Mouse (Mus musculus) lung, adult 18-20 months (tissue): Measurements from ENCODE around the gene Efcab6.
A peak's percentile ranks its signal among the peaks of the same experiment; 100 is the strongest.

Experiments
- DNase-seq, 2 experiments: peaks; one replicate each; pipeline ENCODE4 v3.0.0; 2022; ENCODE audit warnings: mixed read lengths in 2 of 2

Efcab6 gene

GRCm38 (mm10) chr15:83967802-83968201 is 97.4 kb downstream of the Efcab6 start:
- DNase-seq = no peak

GRCm38 (mm10) chr15:83965126-83965525 is 100.1 kb downstream of the Efcab6 start:
- DNase-seq = no peak

GRCm38 (mm10) chr15:83958376-83958775 is 106.8 kb downstream of the Efcab6 start:
- no peak for DNase-seq

- DNase-seq = no peak
Measured at GRCm38 (mm10) chr15:83956996-83957395, 108.2 kb downstream of the Efcab6 start.

GRCm38 (mm10) chr15:83955948-83956707 is 109.1 kb downstream of the Efcab6 start:
- DNase-seq = peak; percentile 17 to 43

DNA sequence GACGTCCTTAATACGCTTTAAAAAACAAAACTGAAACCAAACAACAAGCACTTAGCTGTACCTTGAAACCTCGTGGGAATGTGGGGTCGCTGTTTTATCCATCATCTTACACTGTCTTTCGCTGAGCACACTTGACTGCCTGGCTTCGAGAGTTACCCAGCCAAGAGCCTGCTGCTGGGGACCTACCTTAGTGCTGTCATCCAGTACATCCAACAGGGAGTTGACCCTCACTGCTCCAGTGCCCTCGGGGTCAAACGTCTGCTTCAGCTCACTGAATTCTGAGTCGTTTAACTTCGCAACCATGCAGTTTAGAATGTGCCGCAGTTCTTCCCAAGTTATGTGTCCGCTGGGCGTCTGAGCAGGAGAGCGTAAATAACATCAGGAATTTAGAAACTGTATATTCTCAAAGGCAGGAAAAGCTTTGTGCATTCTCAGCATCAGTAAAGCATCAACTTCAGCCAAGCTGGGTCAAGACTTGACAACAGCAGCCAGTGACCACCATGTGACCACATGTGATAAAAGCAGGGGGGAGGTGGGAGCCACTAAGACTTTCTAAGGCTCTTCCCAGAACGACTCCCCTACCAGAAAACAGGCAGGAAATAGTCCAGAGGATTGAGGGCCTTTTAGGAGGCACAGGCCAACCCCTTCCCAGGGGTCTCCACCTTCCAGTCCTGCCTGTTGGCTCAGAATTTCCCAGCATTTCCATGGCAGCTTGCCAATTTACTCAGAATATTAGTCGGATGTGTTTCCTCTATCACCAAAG is 115.3 kb downstream of the Efcab6 start:
- DNase-seq = no peak

DNA sequence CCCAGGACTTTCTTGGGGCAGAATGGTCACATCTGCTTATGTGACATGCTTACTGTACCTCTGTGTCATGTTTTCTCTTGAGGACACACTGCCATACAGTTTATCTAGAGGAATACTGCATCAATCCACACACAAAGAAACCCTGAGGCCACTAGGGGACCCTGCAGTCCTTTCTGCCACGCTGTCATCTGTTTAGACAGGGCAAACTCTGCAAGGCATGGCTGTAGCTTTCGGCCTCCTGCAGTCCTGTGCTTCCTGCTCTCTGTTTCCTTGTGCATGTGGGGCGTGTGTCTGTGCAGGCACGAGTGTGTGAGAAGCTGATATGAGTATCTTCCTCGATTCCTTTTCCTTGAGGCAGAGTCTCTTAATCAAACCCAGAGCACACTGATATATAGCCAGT is 125.5 kb downstream of the Efcab6 start:
- DNase-seq = no peak

- DNase-seq = no peak
Measured at GRCm38 (mm10) chr15:83938466-83938865, 126.7 kb downstream of the Efcab6 start.

DNA sequence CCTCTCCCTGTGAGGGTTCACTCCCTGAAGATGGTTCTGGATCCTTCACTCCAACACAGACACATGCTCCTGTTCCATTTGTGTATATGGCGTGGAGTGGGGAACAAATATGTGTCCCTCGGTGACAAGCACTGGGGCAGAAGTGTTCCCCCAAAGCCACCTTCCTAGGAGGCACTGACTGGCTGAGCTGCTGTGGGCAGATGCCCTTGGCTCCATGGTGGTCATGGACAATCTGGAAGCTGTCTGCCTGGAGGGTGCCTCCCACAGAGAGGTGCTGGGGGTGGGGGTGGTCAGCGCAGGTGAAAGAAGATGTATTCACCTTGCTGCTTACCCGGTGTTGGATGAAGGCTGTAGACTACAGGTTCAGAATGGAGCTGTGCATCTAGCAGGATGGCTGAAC is 128.7 kb downstream of the Efcab6 start:
- no peak for DNase-seq

DNA sequence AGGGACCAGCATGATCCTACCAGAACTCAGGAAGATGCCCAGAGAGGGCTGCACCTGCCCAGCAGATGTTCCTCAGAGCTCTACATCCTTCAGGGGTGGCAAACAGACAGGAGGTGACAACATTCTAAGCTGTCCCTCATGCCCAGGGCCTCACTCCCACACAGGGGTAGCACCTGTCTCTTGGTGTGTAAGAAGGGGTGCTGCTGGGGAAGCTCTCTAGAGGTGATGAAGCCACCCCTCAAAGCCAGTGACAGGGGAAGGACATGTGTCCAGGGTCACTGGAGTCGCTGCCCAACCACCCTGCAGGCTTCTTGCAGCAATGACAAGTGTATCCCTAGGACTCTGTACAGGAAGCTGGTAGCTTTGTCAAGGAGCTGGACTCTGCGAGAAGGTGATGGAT is 130.4 kb downstream of the Efcab6 start:
- DNase-seq = no peak

GRCm38 (mm10) chr15:83925338-83925737 is 139.8 kb downstream of the Efcab6 start:
- no peak for DNase-seq

DNA sequence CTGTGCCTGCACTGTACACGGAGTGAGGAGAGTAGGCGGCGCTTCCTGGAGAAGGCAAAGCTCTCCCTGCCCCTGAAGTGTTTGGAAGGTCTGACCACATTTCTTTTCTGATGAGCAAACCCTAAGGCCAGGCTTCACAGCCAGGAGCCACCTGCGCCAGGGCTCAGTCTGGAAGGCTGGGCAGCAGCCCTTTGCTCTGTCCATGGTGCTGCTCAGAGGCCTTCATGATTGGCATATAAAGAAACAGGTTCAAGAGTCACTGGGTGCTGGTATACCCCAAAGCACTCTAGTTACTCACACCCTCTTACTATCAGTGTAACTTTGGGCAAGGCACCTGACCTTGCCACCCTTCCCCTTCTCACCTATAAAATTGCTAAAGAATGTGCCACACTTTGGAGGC is 140.5 kb downstream of the Efcab6 start:
- no peak for DNase-seq

GRCm38 (mm10) chr15:83915376-83915775 is 149.8 kb downstream of the Efcab6 start:
- DNase-seq = no peak

DNA sequence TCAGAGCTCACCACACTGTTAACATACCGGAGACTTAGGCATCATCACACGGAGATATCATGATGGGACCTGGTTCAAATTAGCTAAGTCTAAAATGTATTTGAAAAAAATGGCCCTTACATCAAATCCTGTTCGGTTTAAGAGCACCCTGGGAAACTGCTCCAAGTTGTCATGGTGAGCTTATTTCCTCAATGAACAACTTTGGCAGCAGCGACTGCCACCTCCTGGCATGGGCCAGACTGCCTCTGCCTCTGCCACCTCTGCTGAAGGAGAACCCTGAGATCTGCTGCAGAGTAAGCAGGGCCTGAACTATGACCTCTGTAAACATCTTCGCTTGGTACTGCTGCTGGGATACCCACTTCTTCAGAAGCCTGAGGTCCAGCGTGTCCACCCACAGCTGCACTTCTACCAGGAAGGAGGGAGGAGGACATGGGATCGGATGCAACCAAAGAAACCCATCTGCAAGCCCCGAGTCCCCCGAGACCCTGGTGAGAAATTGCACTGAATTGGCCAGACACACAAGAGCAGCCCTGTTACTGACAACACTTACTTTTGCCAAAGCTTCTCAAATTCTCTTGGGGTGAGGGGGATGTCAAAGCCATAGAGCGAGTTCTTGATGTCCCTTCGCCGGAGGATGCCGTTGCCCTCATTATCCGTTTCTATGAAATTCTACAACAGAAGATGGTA is 152.0 kb downstream of the Efcab6 start:
- DNase-seq = no peak

GRCm38 (mm10) chr15:83906472-83906871 is 158.7 kb downstream of the Efcab6 start:
- no peak for DNase-seq

- no peak for DNase-seq
Measured at GRCm38 (mm10) chr15:83897286-83897685, 167.9 kb downstream of the Efcab6 start.

GRCm38 (mm10) chr15:83896011-83896410 is 169.2 kb downstream of the Efcab6 start:
- DNase-seq = no peak

- no peak for DNase-seq
Measured at GRCm38 (mm10) chr15:83894261-83894660, 170.9 kb downstream of the Efcab6 start.

DNA sequence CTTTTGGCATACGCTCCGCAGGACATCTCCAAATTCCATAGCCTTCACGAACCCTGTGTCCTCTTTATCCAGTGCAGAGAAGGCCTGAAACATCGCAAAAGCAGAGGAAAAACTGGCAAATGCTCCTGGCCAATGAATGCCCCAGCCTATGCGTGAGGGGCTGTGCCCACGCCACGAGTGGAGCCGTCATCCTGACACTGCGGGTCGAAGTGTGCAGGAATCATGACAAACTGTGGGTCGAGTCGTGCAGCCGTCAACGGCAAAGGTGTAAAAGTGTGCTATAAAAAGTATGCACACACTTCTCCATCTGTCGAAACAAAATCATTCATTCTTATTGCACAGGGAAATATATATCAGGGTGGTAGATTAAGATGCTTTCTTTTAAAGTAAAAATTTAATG is 172.3 kb downstream of the Efcab6 start:
- DNase-seq = no peak

- no peak for DNase-seq
Measured at GRCm38 (mm10) chr15:83884291-83884690, 180.9 kb downstream of the Efcab6 start.

DNA sequence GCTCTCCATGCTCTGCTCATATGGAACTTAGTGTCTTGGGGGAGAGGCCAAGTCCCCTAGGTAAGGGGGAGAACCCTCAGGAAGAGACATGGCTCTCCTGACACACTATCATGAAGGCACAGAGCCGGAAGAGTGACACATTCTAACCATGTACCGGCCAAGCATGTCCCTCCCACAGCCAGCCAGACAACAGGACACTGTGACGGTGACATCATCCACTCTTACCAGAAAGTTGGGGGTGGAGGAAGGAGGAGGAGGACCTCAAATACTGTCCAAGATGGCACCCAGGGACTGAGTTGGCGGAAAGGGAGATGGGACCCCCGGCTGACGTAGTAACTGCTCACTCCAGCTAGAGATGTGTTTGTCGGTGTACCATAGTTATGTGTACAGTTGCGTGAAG is 181.4 kb downstream of the Efcab6 start:
- DNase-seq = no peak

DNA sequence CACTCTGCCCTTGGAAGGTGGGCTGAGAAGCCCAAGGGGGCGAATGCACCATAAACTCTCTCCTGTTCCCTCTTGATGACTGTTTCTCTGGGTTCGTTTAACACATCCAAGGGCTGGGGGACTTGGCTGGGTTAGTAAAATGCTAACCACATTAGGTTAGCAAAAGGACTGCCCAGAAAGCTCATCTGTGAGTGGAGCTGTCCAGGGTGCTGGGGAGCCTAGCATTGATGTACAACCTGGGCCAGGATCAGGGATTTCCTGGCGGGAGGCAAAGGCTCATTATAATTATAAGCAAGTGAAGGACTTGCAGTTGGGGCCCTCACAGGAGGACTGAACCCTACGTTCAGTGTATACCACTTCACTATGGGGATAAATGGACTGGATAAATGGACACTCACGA is 185.3 kb downstream of the Efcab6 start:
- no peak for DNase-seq

DNA sequence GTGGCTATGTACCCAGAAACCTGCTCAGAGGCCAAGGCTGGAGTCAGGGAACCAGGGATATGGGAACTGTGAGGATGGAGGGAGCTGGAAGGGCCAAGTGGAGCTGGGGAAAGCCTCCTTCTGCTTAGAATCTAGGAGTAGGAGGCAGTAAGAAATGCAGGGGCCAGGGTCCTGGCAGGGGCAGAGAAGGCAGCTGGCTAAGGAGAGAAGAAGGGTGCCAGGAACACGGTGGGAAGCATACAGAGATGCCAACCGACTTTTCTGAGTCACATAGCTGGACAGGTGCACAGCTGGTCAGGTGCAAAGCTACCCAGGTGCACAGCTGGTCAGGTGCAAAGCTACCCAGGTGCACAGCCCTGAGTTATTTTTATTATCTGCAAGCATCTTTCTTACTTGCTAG is 187.3 kb downstream of the Efcab6 start:
- DNase-seq = no peak
